ENCODE assay signal across 10 mouse cellular contexts in genomic region chr1:52763894-52764809, GRCm38 (mm10). TPM values are rescaled to one million over a fixed set of nuclear protein-coding genes. Genes with fewer than 3 reads are reported as not detected.
DNase-seq lines count a peak whose midpoint lies in the region; ATAC-seq and TF ChIP-seq lines count a peak whose summit lies in the region.
"Had no signal": no experiment of that assay in that cellular context is flagged by ENCODE, and none has a peak within 500 bp of the region (broad histone marks: within the 10 kb centered on the region; RNA-seq: fewer than 3 reads in every experiment).

No protein-coding gene starts in this region.

- no peak overlapping the region for H3K4me3 ChIP-seq in hindbrain, postnatal 0 days (ENCODE audit: low read length)
- no peak overlapping the region for H3K4me3 ChIP-seq in hindbrain, embryonic 11.5 days (ENCODE audit: low read depth, low read length)
- no peak overlapping the region for H3K4me3 ChIP-seq in liver, embryonic 12.5 days

- H3K36me3 ChIP-seq in hindbrain, postnatal 0 days (ENCODE audit: insufficient read depth, low read length), result no peaks in the 10 kb centered on the region
- no peaks in the 10 kb centered on the region for H3K36me3 ChIP-seq in hindbrain, embryonic 11.5 days (ENCODE audit: control insufficient read depth, insufficient read depth, low read length)
- H3K36me3 ChIP-seq in liver, embryonic 12.5 days, result no peaks in the 10 kb centered on the region

- H3K27me3 ChIP-seq in hindbrain, postnatal 0 days (ENCODE audit: insufficient read depth, low read length), result no peaks in the 10 kb centered on the region
- no peaks in the 10 kb centered on the region for H3K27me3 ChIP-seq in hindbrain, embryonic 11.5 days (ENCODE audit: control insufficient read depth, insufficient read depth, low read length)
- H3K27me3 ChIP-seq in liver, embryonic 12.5 days (replicated peaks), result no peaks in the 10 kb centered on the region

- WGBS in hindbrain, postnatal 0 days, result 56% methylated on average over 4 of the region's 4 CpGs
- WGBS in hindbrain, embryonic 11.5 days, result 74% methylated on average over 4 of the region's 4 CpGs
- WGBS in liver, embryonic 12.5 days (ENCODE audit: insufficient replicate concordance), result 50% methylated on average over 4 of the region's 4 CpGs

- no peaks in the 10 kb centered on the region for H3K9me3 ChIP-seq in hindbrain, postnatal 0 days (ENCODE audit: low read length)
- H3K9me3 ChIP-seq in hindbrain, embryonic 11.5 days (ENCODE audit: control insufficient read depth, low read length), result no peaks in the 10 kb centered on the region
- H3K9me3 ChIP-seq in liver, embryonic 12.5 days (replicated peaks), result no peaks in the 10 kb centered on the region

- no peaks in the 10 kb centered on the region for H3K4me1 ChIP-seq in hindbrain, postnatal 0 days (ENCODE audit: insufficient read depth, low read length)
- no peaks in the 10 kb centered on the region for H3K4me1 ChIP-seq in hindbrain, embryonic 11.5 days (replicated peaks; ENCODE audit: control insufficient read depth, insufficient read depth, low read length)
- peaks cover 3% of the 10 kb centered on the region; the same call in 1 of the 2 replicates for H3K4me1 ChIP-seq in liver, embryonic 12.5 days

- no peak overlapping the region for H3K4me2 ChIP-seq in hindbrain, postnatal 0 days (ENCODE audit: low read depth, low read length)
- H3K4me2 ChIP-seq in hindbrain, embryonic 11.5 days (replicated peaks; ENCODE audit: low read depth, low read length), result no peak overlapping the region
- H3K4me2 ChIP-seq in liver, embryonic 12.5 days, result peak overlapping the region; percentile 42

- no peak overlapping the region for H3K9ac ChIP-seq in hindbrain, postnatal 0 days (replicated peaks; ENCODE audit: low read length)
- H3K9ac ChIP-seq in hindbrain, embryonic 11.5 days (ENCODE audit: low read depth, low read length), result no peak overlapping the region
- H3K9ac ChIP-seq in liver, embryonic 12.5 days, result no peak overlapping the region

- DNase-seq in hindbrain, postnatal 0 days (ENCODE audit: low spot score), result no peak
- DNase-seq in hindbrain, embryonic 11.5 days (ENCODE audit: low spot score), result no peak
- DNase-seq in NIH3T3 (ENCODE audit: low read depth), result peak; percentile 47
- DNase-seq in thymus, postnatal 14 days, result peak; percentile 37
- DNase-seq in T-cell, adult 2 months (ENCODE audit: low spot score), result no peak
- no peak for DNase-seq in layer of hippocampus, postnatal 36 days
- DNase-seq: embryo, embryonic 11 days; gastrocnemius, postnatal 36 days had no signal

- peak; percentile 15; the same call in 1 of the 2 replicates for ATAC-seq in hindbrain, postnatal 0 days
- ATAC-seq in hindbrain, embryonic 11.5 days (ENCODE audit: low FRiP score), result no peak
- ATAC-seq in liver, embryonic 12.5 days, result no peak

- no peak overlapping the region for H3K27ac ChIP-seq in hindbrain, postnatal 0 days
- no peak overlapping the region for H3K27ac ChIP-seq in hindbrain, embryonic 11.5 days (ENCODE audit: low read depth, low read length)
- no peak overlapping the region for H3K27ac ChIP-seq in liver, embryonic 12.5 days
- H3K27ac ChIP-seq: kidney, postnatal 0 days had no signal

- TF ChIP-seq CTCF in hindbrain, postnatal 0 days (IDR thresholded peaks at IDR 0.05; ENCODE audit: low read depth), result no peak

RNA-seq across cellular contexts. Expression of gene Mfsd6, which starts 36.9 kb away (rescaled TPM):
- total RNA-seq in hindbrain, postnatal 0 days (2014; rRNA removed), result 42.8 and 47.0 TPM in 2 replicates
- 9.1 and 10.6 TPM in 2 replicates for polyA plus RNA-seq in hindbrain, postnatal 0 days (2015; fragmentation: Nextera tagmentation; extraction: Ambion mirVana)
- polyA plus RNA-seq in hindbrain, embryonic 11.5 days (2014; fragmentation: Nextera tagmentation; extraction: Ambion mirVana), result 5.0 and 6.6 TPM in 2 replicates
- 0.25 and 0.59 TPM in 2 replicates for polyA plus RNA-seq in liver, embryonic 12.5 days (2016; fragmentation: Nextera tagmentation; extraction: Ambion mirVana)
- total RNA-seq in layer of hippocampus, postnatal 36 days (2021), result 10 to 100 TPM; 74.5 to 81.1 TPM

RNA-seq across cellular contexts. Expression of gene Inpp1, which starts 53.3 kb away (rescaled TPM):
- 26.6 and 41.7 TPM in 2 replicates for total RNA-seq in hindbrain, postnatal 0 days (2014; rRNA removed)
- polyA plus RNA-seq in hindbrain, postnatal 0 days (2015; fragmentation: Nextera tagmentation; extraction: Ambion mirVana), result 39.2 and 44.0 TPM in 2 replicates
- polyA plus RNA-seq in hindbrain, embryonic 11.5 days (2014; fragmentation: Nextera tagmentation; extraction: Ambion mirVana), result 12.4 and 12.9 TPM in 2 replicates
- polyA plus RNA-seq in liver, embryonic 12.5 days (2016; fragmentation: Nextera tagmentation; extraction: Ambion mirVana), result 5.4 and 6.2 TPM in 2 replicates
- 10 to 100 TPM; 35.3 to 41.0 TPM for total RNA-seq in layer of hippocampus, postnatal 36 days (2021)

Comparison
In these comparisons a context has a peak if more than half of its experiments do, and no peak if none do; other contexts are left out.
1. DNase-seq: peak in NIH3T3 (single experiment) and thymus, postnatal 14 days (single experiment); none in hindbrain, postnatal 0 days (single experiment), hindbrain, embryonic 11.5 days (single experiment), T-cell, adult 2 months (single experiment) and layer of hippocampus, postnatal 36 days (0 of 2).